Mouse (Mus musculus) MEL (cell line): ENCODE measurements around the gene Lrrn4.

ENCODE experiments used
- CHD1 ChIP-seq: IDR thresholded peaks from 2 replicates; pipeline ENCODE4 v1.6.1; 2012; ENCODE audit warnings: low read depth, mild to moderate bottlenecking, inconsistent platforms, low read length, improper control_type of control experiment
- CHD2 ChIP-seq: IDR thresholded peaks from 2 replicates; pipeline ENCODE4 v1.6.1; 2011; ENCODE audit warnings: low read length, improper control_type of control experiment
- CTCF ChIP-seq, 3 experiments: IDR thresholded peaks in 2 of 3; conservative IDR thresholded peaks in 1 of 3; 2 replicates each; pipeline ENCODE4 v1.5.1; 2011 to 2012; ENCODE audit warnings: low read length in 3 of 3, low read depth in 2 of 3, mild to moderate bottlenecking in 2 of 3, improper control_type of control experiment in 1 of 3, inconsistent platforms in 1 of 3, mixed read lengths in 1 of 3, moderate library complexity in 1 of 3; ENCODE audit not compliant: control insufficient read depth in 1 of 3, insufficient read depth in 1 of 3, poor library complexity in 1 of 3, severe bottlenecking in 1 of 3
- E2F4 ChIP-seq: IDR thresholded peaks from 2 replicates; pipeline ENCODE4 v1.6.1; 2011; ENCODE audit warnings: low read depth, low read length, improper control_type of control experiment, borderline replicate concordance
- GATA1 ChIP-seq: IDR thresholded peaks from 2 replicates; pipeline ENCODE4 v1.6.1; 2011; ENCODE audit warnings: low read depth, low read length, improper control_type of control experiment
- HCFC1 ChIP-seq: IDR thresholded peaks from 2 replicates; pipeline ENCODE4 v1.6.1; 2012; ENCODE audit warnings: low read depth, mild to moderate bottlenecking, inconsistent platforms, low read length, improper control_type of control experiment, moderate library complexity
- MYC ChIP-seq: IDR thresholded peaks from 2 replicates; pipeline ENCODE4 v1.6.1; 2011; ENCODE audit warnings: low read depth, mild to moderate bottlenecking, low read length, improper control_type of control experiment, moderate library complexity
- NELFE ChIP-seq: IDR thresholded peaks from 2 replicates; pipeline ENCODE4 v1.6.1; 2011; ENCODE audit warnings: low read depth, low read length, improper control_type of control experiment
- POLR2A ChIP-seq, 2 experiments: IDR thresholded peaks; 2 replicates each; pipeline ENCODE4 v1.6.1; 2011 to 2012; ENCODE audit warnings: low read length in 2 of 2, mild to moderate bottlenecking in 2 of 2, control low read depth in 1 of 2, improper control_type of control experiment in 1 of 2, low read depth in 1 of 2, moderate library complexity in 1 of 2; ENCODE audit not compliant: control insufficient read depth in 1 of 2, insufficient read depth in 1 of 2, poor library complexity in 1 of 2
- POLR2AphosphoS5 ChIP-seq: IDR thresholded peaks from 2 replicates; pipeline ENCODE4 v1.6.1; 2012; ENCODE audit warnings: low read depth, borderline replicate concordance, mild to moderate bottlenecking, inconsistent platforms, low read length, moderate library complexity, mixed read lengths
- TCF12 ChIP-seq: IDR thresholded peaks from 2 replicates; pipeline ENCODE4 v1.6.1; 2014; ENCODE audit warnings: low read depth, mild to moderate bottlenecking, inconsistent platforms, low read length, improper control_type of control experiment, moderate library complexity
- ZC3H11A ChIP-seq: IDR thresholded peaks from 2 replicates; pipeline ENCODE4 v1.6.1; 2012; ENCODE audit warnings: low read depth, mild to moderate bottlenecking, inconsistent platforms, low read length, improper control_type of control experiment
- ZKSCAN1 ChIP-seq: IDR thresholded peaks from 2 replicates; pipeline ENCODE4 v1.6.1; 2012; ENCODE audit warnings: low read depth, mild to moderate bottlenecking, inconsistent platforms, low read length, improper control_type of control experiment, moderate library complexity

GRCm38 (mm10) chr2:132853051-132853450, 27.6 kb downstream of the Lrrn4 start:
- no peak for TF ChIP-seq POLR2AphosphoS5
- TF ChIP-seq GATA1: no peak
- TF ChIP-seq POLR2A (IDR thresholded peaks at IDR 0.05; ENCODE audit: control insufficient read depth in 1 of 2, insufficient read depth in 1 of 2, low read depth in 1 of 2, low read length in 2 of 2, poor library complexity in 1 of 2): no peak
- no peak for TF ChIP-seq ZKSCAN1
- no peak for TF ChIP-seq HCFC1
- no peak for TF ChIP-seq TCF12
- TF ChIP-seq MYC: no peak
- TF ChIP-seq CHD1: no peak
- no peak for TF ChIP-seq CHD2
- TF ChIP-seq E2F4: no peak
- TF ChIP-seq CTCF (IDR thresholded peaks at IDR 0.05 in 2 of 3, conservative IDR thresholded peaks at IDR 0.05 in 1 of 3; ENCODE audit: control insufficient read depth in 1 of 3, insufficient read depth in 1 of 3, low read depth in 2 of 3, low read length in 3 of 3, poor library complexity in 1 of 3, severe bottlenecking in 1 of 3): no peak
- TF ChIP-seq ZC3H11A: no peak
- no peak for TF ChIP-seq NELFE
